Mouse (Mus musculus) adrenal gland, postnatal 4 days (tissue): Measurements from ENCODE around the gene Adamts18. TPM values are rescaled to one million over a fixed set of nuclear protein-coding genes. Genes with fewer than 3 reads are reported as not detected.

Experiments
- DNase-seq, 2 experiments: peaks; one replicate each; pipeline ENCODE4 v3.0.0; 2021 to 2022; ENCODE audit warnings: low spot score in 2 of 2, mixed read lengths in 2 of 2
- total RNA-seq, 2 experiments: library from RNA; stranded (reverse); gene quantifications; 2 replicates each; pipeline ENCODE4 v1.2.3; 2021

Adamts18 gene
- total RNA-seq, 2 experiments from 2014 or later, result 1.5 to 1.7 TPM

DNA sequence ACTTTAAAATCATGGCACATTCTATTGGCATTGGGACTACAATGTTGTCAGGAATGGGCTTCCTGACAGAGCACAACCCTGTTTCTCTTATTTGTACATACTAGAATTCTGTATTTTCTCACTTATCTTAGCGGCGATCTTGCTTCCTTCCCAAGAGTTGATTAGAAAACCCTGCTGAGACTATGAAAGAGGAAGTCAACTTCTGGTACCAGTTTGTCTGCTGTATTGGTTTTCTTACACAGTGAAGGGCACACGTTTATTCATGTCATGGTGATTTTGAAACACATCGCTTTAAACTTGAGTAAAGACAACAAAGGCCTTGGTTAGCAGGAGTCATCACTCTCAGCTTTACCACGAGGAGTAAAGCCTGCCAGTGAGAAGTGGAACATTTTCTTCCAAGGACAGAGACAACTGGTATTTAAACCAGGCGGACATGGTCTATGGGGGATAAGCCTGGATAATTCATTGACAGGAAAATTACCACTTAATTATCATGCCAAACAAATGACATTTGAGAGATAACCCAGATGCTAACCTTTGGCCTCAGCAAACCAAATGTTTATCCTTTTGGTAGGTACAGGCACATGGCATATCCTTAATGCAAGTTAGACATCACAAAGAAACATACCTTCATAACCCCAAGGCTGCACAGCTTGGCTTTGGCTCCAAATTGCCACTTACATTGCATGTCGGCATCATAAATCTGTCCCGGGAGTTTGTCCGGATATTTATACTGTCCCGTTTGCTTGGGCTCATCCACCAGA lies 84.8 kb downstream of the Adamts18 start:
- DNase-seq, result no peak

DNA sequence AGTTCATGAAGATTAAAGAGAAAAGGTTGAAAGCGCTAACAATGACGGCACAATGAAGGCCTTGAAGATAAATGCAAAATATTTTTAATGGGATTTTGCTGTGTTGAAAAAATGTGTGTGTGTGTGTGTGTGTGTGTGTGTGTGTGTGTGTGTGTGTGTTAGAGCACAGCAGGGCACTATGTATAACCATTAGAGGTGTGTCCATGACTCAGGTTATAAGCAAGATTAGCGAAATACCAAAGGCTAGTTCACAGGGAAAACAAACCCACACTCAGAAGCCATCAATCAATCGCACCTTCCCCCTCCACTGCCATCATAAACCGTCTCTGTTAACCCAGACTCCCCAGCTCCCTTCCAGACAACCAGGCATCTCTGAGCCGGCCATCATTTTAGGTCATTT lies 86.4 kb downstream of the Adamts18 start:
- DNase-seq, result no peak

DNA sequence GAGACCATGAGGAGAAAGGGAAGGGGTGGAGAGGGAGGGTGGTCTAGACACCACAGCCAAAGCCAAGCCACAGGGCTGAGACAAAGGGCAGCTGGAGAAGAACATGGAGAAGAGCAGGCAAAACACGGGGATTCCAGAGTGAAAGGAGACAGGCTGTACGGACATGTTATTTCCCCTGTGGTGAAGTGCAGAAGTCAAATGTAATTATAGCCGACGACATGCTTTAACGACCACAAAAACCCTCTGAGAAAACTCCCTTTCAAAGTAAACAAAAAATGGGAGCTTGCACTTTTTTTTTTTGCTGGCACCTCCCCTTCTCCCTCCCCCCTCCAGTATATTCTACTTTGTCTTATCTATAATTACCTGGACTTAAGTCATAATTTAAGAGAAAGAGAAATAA lies 92.7 kb downstream of the Adamts18 start:
- DNase-seq, result no peak

DNA sequence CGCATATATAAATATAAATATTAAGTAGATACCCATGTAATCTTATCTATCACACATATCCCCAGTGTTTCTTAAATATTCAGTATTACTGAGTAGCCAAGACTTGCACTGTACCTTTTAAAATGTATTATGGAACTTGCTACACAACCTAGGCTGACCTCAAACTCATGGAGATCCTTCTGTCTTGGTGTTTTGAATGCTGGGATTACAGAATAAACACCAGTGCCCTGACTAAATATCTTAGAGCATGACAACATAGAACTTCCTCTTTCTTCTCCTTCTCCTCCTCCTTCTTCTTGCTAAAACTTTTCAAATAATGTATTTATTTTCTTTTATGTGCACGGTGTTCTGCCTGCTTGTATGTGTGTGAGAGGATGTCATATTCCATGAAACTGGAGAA lies 95.4 kb downstream of the Adamts18 start:
- DNase-seq, result no peak

DNA sequence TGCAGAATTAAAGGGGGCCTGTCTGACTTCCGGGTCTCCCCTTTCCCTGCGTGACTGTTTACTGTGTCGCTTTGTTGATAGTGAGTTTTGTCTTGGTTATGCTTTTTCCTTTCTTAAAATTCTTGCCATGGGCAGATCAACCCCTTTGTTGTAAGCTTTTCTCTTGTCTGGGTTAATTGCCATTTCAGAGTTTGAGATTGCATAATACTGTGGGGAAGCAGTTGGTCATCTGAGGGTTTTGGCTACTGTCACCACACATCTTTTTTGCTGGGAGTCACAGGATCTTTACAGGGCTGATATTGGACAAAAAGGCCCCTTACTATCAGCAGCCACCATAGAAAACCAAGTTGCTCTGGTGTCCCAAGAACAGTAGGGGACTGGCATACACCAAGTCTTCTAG lies 96.2 kb downstream of the Adamts18 start:
- no peak for DNase-seq

DNA sequence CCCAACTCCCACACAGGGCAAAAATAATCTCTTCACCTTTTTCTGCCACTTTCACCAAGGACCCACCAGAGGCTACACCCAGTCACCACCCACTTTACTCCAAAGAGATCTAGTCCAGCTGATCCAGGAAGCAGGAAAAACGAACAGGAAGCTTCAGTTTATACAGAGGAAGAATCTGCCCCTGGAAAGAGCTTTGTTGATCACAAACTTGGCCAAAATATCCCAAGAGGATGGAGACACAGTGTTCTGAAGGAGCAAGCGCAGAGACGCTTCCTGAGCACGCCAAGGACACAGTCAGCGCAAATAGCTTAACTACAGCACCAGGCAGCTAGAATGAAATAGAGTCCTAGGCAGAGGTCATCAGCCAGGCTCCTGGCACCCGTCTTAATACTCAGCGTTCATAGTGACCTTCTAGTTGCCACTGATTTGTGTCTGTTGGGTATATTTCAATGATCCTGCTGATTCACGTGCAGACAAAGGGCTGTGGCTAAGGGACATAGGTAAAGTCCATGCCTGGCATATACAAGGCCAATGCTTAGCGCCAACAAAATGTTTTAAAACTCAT lies 113.0 kb downstream of the Adamts18 start:
- DNase-seq, result peak in 1 of 2 experiments; percentile 10

DNA sequence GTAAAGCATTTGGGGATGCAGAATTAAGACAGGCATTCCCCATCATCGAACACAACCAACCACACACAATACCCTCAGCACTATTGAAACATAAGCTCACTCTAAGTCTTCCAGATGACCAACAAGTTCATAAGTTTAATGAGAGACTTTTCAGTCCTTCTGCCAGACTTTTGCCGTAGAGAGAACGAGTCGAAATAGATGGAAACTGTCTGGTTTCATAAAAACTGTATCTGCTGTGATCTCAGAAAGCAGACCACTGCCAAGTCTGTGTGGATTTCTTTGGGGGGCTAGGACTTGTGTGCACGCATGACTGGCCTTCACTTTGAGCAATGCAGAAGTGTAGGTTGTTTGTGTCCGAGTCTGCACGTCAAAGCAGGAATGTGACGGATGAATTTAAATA lies 123.2 kb downstream of the Adamts18 start:
- DNase-seq, result no peak

DNA sequence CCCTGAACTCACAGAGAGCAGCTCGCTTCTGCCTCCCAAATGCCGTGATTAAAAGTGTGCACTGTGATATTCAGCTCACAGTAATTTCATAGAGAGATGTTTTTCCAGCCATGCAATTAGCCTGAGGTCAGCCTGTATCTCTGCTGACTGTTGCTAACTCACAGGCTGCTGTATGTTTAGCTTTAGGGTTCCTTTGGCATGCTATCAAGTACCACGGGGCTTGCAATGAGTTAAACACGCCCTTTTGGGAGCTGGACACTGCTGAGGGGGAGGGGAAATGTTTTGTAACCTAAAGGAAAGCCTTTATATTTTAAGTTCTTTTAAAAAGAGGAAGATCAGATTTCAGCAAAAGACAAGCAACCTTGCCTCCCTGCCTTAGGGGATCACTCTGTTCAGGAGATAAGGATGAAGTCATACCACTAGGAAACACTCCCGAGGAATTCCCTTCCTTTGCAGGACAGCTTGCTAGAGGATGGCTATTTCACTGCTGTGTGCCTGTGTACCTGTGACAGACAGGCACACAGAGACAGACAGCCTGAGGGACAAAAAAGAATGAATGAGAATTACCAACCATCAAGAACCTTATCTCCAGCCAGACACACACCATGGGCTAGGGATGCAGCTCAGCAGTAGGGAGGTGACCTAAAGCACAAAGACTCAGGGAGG lies 124.5 kb downstream of the Adamts18 start:
- no peak for DNase-seq

DNA sequence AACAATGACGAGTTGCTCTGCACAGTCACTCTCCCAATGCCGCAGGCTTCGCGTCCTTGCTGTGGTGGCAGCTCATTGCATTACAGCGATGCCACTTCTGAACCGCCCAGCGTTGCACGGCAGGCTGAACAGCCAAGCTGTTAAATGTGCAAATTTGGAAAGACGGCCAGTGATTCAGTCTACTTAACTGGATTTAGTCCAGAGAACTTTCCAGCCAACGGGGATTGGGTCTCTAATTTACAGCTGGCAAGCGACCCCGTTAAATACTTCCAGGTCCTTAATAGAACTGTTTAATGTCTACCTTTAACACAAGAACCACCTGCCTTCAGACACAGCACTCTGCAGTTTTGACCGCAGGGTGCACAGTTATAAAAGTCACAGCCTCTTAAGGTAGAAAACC lies 127.1 kb downstream of the Adamts18 start:
- DNase-seq, result peak in 1 of 2 experiments; percentile 9

DNA sequence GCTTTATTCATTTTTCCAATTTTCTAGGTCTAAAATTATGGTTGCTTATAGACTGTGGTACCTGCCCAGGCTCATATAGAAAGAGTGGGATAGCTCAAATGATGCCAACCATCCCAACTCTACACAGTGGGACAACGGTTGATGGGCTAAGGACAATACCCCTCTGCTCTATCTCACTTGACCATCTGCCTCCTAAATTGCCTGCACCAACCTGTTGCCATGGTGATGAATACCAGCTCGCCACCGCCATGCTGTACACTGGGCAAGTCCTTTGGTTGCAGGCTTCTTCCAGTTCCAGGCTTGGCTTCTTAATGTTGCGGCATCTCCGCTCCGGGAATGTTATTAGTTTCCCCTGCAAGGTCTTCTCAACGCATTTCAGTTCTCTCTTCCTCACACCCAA lies 143.6 kb downstream of the Adamts18 start:
- no peak for DNase-seq

DNA sequence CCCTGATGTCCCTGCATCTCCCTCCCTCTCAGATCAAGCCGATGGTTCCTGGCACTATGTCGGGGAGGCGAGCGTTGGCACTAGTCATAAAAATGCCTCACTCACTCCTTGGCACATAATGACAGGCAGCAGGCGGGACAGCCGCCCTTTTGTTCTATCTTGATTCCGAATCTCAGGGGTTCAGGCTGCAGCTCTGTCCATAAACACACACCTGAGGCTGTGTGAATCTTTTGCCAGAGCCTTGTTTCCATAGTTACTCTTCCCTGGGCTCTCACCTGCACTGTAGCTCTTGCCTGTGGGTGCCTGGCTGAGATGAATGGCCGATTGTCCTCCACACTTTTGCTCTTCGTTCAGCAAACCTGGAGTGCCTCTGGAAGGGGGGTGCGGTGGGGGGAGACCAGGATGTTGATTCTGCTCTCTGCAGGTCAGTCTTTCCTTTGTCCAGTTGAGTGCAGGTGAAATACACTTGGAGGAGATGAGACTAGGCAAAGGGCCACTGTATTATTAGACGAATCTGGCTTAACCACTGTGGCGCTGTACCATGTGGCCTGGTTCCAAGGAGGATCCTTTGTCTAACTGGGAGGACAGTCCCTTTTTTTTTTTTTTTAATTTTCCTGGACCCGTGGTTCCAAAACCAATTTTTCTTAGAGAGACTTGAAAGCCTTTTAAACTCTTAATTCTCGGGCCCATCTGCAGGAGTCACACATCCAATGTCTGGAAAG lies 156.8 kb downstream of the Adamts18 start:
- DNase-seq, result no peak

DNA sequence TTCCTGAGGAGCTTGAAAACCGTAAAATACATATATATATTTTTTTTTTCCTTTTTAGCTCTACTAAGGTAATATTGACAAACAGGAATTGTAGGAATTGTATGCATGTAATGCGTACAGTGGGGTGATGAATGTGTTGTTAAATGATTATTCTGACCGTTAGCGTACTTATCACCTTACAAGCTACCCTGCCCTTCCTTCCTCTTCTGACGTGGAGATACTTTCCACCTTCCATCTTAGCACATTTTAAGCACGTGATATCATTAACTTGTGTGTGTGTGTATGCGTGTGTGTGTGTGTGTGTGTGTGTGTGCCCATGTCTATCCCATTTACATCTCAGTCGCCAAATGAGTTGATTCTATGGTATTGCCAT lies 160.0 kb downstream of the Adamts18 start:
- no peak for DNase-seq

DNA sequence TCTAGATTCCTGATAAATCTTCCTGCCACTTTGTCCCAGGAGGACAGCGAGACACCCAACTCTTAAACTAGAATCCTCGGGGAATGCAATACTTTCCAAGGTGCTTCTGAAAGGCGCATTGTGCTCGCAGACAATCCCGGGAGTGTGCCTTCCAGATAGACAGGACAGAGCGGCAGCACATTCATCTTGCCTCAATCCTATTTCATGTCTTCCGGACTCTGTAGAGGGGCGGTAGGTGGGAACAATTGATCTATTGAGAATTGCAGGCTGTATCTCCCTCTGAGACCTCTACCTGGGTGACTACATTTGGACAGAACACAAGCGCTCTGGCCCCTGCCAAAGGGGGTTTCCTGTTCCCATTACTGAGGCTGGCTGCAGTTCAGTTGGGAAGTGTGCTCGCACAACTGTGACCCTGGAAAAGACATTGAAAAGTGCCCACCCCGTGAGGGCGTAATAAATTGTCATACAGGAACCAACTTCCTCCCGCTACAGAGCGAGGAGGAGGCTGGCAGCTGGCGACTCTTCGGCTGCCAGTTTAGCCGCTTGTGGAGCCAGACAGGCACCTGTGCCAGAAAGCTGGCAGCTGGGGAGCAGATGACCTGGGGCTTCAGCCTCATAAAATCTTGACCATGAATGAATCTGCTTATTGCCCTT lies 160.5 kb downstream of the Adamts18 start:
- no peak for DNase-seq

DNA sequence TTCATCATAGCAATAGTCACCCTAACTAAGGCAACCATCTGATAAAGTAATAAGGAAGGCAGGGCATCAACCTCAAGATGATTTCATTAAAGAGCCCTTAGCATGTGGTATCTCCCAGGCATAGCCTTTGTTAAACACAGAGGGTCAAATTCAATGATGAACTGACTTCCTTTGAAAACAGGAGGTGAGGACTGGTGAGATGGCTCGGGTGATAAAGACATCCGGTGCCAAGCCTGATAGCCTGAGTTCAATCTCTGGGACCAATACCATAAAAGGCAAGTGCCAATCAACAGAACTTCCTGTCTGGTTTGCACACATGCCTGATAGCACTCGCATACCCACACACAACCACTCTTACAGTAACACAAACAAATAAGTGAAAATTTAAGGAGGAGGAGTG lies 169.2 kb downstream of the Adamts18 start:
- DNase-seq, result no peak

DNA sequence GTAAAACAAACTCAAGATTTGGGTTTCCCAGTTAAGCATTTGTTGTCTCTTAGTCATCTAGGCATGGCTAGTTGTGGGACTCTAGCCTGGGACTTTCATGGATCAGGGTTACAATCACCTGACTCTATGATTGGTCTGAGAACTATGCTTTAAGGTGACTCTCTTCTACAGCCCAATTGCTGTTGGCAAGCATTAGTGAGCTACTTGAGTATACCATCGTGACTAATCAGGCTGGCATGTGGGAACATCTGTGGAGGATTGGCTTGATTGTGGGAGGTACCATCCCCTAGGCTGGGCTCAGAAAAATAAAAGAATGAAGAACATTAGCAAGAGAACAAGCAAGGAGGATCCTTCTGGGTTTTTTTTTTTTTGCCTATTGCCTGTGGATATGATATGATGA lies 171.7 kb downstream of the Adamts18 start:
- DNase-seq, result no peak

DNA sequence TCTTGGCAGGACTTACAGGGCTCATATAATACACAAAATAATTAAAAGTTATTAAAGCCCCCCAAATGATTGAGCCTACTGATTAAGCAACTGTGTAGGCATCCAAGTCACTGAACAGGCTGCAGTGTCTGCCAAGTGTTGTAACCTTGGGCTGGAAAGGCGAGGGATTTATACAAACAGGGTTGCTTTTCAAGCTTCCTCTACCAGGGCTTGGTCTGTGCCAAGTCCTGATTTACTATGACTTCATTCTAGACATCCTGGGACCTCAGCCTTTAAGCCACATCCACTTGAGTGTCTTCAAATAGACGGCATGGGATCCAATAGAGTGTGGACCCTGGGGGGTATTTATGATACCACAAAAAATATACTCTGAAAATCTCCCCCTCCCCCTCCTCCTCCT lies 173.3 kb downstream of the Adamts18 start:
- DNase-seq, result no peak

DNA sequence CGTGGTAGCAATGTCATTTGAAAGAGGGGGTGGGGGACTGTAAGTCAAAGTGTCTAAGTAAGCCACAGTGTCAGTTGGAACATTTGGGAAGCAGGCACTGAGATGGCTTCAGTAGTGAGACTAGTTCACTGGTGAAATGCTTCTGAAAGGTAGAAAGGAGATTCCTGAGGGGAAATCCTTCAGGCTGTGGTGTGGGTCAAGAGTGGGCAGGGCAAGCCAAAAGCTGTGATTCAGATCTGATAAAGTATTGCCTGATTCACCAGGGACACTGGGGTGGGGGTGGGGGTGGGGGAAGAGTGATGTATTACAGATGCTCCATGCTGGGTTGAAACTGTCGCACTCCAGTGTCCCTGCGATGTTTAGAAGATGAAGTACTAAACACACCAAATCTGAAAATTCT lies 173.9 kb downstream of the Adamts18 start:
- DNase-seq, result no peak

DNA sequence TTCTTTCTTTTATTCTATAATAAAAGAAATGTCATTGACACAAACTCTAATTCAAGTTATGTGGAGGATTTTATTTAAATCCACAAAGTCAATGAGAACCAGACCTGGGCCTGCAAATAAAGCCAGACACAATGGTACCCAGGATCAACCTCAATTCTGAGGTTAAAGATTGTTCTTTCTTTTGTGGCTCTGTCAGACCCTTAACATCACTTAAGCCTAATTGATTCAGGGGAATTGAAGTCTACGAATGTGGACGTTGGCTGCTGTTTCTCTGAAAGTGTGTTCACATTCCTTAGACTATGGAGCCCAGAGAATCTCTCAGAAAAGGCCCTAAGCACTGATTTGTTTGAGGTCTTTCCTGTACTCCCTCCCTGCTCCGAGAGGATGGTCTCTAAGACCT lies 175.2 kb downstream of the Adamts18 start:
- DNase-seq, result no peak

DNA sequence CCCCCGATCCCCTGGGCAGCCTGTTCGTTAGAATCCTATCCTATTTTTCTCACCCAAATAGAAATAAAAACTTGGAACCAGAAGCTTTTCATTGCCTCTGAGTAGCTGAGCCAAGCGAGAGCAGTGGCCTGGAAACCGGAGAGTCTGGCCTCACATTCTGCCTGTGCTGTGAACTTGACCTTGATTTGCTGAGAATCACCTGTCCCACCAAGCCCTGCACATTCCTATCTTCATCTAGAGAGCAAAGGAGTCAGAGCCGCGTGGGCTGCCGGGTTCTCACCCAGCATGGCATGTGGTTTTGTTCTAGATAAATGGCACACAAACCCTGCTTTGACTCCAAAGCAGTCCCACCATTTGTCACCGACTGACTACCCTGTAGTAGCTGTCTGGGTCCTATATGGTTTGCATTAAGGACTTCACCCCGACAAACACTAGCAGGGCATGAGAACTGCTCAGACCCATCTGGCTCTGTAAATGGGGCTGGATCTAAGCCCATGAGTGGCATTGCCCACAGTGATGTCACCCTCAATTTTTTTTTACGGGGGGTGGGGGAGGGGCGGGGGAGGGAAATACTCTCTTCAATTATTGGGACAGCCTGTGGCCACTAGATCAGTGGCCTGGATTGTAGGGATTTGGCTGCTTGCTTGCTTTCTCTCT lies 175.8 kb downstream of the Adamts18 start:
- DNase-seq, result no peak

DNA sequence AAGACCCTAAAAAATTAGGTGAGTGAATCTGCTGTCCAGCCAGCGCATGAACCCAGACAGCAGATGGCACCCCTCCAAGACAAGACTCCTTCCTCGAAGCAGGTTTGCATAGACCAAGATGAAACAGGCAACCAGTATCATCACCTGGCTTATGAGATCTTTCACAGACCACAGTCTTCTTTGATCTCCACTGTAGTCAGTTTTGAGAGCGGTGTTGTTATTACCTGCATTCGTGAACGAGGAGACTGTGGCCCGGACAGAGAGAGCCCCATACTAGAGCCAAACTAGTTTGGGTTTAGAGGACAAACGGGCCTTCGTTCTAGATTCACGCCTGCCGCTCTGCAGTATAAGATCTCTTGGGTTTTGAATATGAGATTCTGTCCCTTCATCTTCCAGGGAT lies 178.6 kb downstream of the Adamts18 start:
- no peak for DNase-seq
